Mouse (Mus musculus) midbrain, postnatal 0 days (tissue): ENCODE measurements around the gene Alad. TPM values are rescaled to one million over a fixed set of nuclear protein-coding genes. Genes with fewer than 3 reads are reported as not detected.

Source experiments
- ATAC-seq: fragments of 200-750 bp; cut with Nextera tagmentation; 2 replicates; pipeline ENCODE4 v1.8.0; 2017; ENCODE audit warnings: moderate number of reproducible peaks, mild to moderate bottlenecking, moderate TSS enrichment, moderate library complexity; ENCODE audit not compliant: low FRiP score
- DNase-seq: peaks from one replicate; pipeline ENCODE4 v3.0.0-alpha.2; 2015; ENCODE audit warnings: low spot score
- H3K27ac ChIP-seq: fragments of 300-500 bp; sonication (generic); 2 replicates; pipeline ENCODE4 v1.5.1; 2014; ENCODE audit warnings: low read depth, mild to moderate bottlenecking, low read length, mixed read lengths
- H3K27me3 ChIP-seq: fragments of 300-500 bp; sonication (generic); 2 replicates; pipeline ENCODE4 v1.6.1; 2014; ENCODE audit warnings: low read length, control low read depth, mixed read lengths; ENCODE audit not compliant: insufficient read depth
- H3K36me3 ChIP-seq: fragments of 300-500 bp; sonication (generic); 2 replicates; pipeline ENCODE4 v1.6.1; 2014; ENCODE audit warnings: low read length, control low read depth, mixed read lengths; ENCODE audit not compliant: insufficient read depth
- H3K4me1 ChIP-seq: fragments of 300-500 bp; sonication (generic); 2 replicates; pipeline ENCODE4 v1.6.1; 2014; ENCODE audit warnings: mild to moderate bottlenecking, control low read depth, antibody characterized with exemption, low read length, mixed read lengths; ENCODE audit not compliant: insufficient read depth
- H3K4me2 ChIP-seq: fragments of 300-500 bp; sonication (generic); 2 replicates; pipeline ENCODE4 v1.6.1; 2014; ENCODE audit warnings: low read depth, mild to moderate bottlenecking, low read length, mixed read lengths; ENCODE audit not compliant: poor library complexity, severe bottlenecking
- H3K4me3 ChIP-seq: fragments of 300-500 bp; sonication (generic); 2 replicates; pipeline ENCODE4 v1.5.1; 2014; ENCODE audit warnings: low read depth, mild to moderate bottlenecking, low read length, moderate library complexity
- H3K9ac ChIP-seq: fragments of 300-500 bp; sonication (generic); replicated peaks from 2 replicates; pipeline ENCODE4 v1.6.1; 2014; ENCODE audit warnings: mild to moderate bottlenecking, low read length, moderate library complexity, mixed read lengths; ENCODE audit not compliant: poor library complexity, severe bottlenecking
- H3K9me3 ChIP-seq: fragments of 300-500 bp; sonication (generic); 2 replicates; pipeline ENCODE4 v1.6.1; 2016; ENCODE audit warnings: low read length, control low read depth
- CTCF ChIP-seq: IDR thresholded peaks from 2 replicates; pipeline ENCODE4 v1.5.1; 2016; ENCODE audit warnings: antibody characterized with exemption, mild to moderate bottlenecking
- WGBS: fragments of 180-500 bp; shearing (Covaris S2); extraction: QIAGEN DNeasy Blood & Tissue Kit; methylation state at CpG from one replicate; pipeline ENCODE4 v1.1.7; 2014; 5-methylcytosine and 5-hydroxymethylcytosine counted together
- polyA plus RNA-seq: library from polyadenylated mRNA; unstranded; fragments of >200 nt; fragmentation: Nextera tagmentation; extraction: Ambion mirVana; gene quantifications from 2 replicates; pipeline ENCODE4 v1.2.1, GENCODE M21; 2015
- total RNA-seq: library from RNA; depleted of rRNA; stranded (reverse); fragments of >200 nt; gene quantifications from 2 replicates; pipeline ENCODE4 v1.2.3, GENCODE M21; 2014

The Alad gene
- total and polyA plus RNA-seq, 2 experiments from 2014 or later = 49.3 to 74.6 TPM

DNA sequence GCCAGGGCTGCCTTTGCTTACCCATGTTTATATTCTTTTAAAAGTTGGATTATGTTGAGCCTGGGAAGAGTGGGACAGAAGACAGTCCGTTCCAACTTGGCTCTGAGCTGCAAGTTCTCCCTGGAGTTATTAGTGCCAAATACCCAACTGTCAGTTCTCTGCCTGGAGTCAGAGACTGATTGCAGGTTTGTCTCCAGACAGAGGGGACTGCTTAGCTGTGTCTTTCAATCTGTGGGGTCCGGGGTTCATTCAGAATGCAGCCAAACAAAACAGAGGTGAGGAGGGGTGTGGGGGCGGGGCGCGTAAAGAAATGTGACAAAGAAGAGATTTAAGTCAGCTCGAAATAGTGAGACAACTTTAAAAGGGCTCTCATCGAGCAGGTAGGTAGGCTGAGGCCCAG is 18.2 kb downstream of the Alad start:
- no peaks in the 10 kb centered on the region for H3K9me3 ChIP-seq
- under 1% methylated on average over 7 of the region's 7 CpGs for WGBS
- no peak for TF ChIP-seq CTCF
- peaks cover 17% of the 10 kb centered on the region for H3K36me3 ChIP-seq
- H3K9ac ChIP-seq = peak overlapping the region; percentile 60
- ATAC-seq (peak; percentile 8; the same call in 1 of the 2 replicates), DNase-seq (no peak)
- H3K4me3 ChIP-seq = peak overlapping the region; percentile 68
- H3K4me1 ChIP-seq = peaks cover 6% of the 10 kb centered on the region; the same call in 1 of the 2 replicates
- peak overlapping the region; percentile 55 for H3K4me2 ChIP-seq
- peak overlapping the region; percentile 62 for H3K27ac ChIP-seq
- H3K27me3 ChIP-seq = no peaks in the 10 kb centered on the region

DNA sequence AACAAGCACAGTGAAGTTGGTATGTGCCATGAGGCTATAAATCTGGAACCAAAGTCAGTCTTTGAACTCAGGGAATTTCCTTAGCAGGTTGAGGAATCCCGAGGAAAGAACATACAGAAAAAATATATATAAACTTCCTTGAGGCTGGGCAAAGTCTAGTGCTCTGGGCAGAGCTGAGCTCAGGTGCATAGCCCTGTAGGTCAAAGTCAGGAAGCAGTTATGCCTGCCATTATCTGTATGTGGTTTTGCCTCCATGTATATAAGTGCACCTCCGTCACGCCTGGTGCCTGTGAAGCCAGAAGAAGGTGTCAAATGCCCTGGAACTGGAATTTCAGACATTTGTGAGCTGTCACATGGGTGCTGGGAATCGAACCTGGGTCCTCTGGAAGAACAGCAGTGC is 18.9 kb downstream of the Alad start:
- no peak for DNase-seq
- no peak for TF ChIP-seq CTCF
- H3K4me1 ChIP-seq = peaks cover 6% of the 10 kb centered on the region; the same call in 1 of the 2 replicates
- H3K9me3 ChIP-seq = no peaks in the 10 kb centered on the region
- 88% methylated on average over 4 of the region's 4 CpGs for WGBS
- H3K36me3 ChIP-seq = peaks cover 17% of the 10 kb centered on the region
- no peak overlapping the region for H3K9ac ChIP-seq
- no peak overlapping the region for H3K4me2 ChIP-seq
- H3K27me3 ChIP-seq = no peaks in the 10 kb centered on the region
- ATAC-seq = no peak
- no peak overlapping the region for H3K4me3 ChIP-seq
- no peak overlapping the region for H3K27ac ChIP-seq

DNA sequence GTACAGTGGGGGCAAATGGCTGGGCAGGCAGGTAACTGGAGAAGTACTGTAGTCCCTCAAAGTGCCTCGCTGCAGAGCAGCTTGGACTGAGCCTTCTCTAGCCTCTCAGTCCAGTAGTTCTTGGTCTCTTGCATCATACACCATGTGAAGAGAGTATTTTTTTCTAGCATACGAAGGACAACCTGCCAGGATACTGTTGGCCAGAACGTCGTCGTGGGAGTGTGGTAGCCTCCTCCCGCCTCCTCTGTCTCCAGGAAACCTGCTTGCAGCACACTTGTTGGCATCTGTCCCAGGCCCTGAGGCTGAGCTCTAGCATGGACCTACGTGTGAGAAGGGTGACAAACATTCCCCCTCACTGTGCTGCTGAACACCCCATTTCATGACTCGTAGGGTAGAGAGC is 22.9 kb downstream of the Alad start:
- WGBS = 52% methylated on average over 8 of the region's 8 CpGs
- DNase-seq (peak; percentile 67), ATAC-seq (no peak)
- H3K9me3 ChIP-seq = no peaks in the 10 kb centered on the region
- H3K4me1 ChIP-seq = peaks cover 6% of the 10 kb centered on the region; the same call in 1 of the 2 replicates
- no peaks in the 10 kb centered on the region for H3K27me3 ChIP-seq
- H3K4me2 ChIP-seq = no peak overlapping the region
- no peak for TF ChIP-seq CTCF
- peaks cover 17% of the 10 kb centered on the region for H3K36me3 ChIP-seq
- H3K4me3 ChIP-seq = no peak overlapping the region
- no peak overlapping the region for H3K9ac ChIP-seq
- no peak overlapping the region for H3K27ac ChIP-seq

DNA sequence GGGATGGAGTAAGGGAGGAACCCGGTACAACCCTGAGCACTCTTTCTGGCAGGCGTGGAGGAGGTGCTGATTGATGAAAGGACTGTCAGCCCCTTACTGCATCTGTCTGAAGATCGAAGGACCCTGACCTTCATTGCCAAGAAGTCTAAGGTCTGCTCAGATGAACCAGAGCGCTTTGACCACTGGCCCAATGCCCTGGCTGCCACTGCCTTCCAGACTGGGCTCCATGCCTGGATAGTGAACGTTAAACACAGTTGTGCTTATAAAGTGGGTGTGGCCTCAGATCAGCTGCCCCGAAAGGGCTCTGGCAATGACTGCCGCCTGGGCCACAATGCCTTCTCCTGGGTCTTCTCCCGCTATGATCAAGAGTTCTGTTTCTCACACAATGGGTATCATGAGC is 23.8 kb downstream of the Alad start:
- peaks cover 17% of the 10 kb centered on the region for H3K36me3 ChIP-seq
- no peak for TF ChIP-seq CTCF
- H3K4me3 ChIP-seq = no peak overlapping the region
- 0 out of 2 replicates have a peak, but pooled peaks cover under 1% of the 10 kb centered on the region for H3K4me1 ChIP-seq
- H3K4me2 ChIP-seq = no peak overlapping the region
- H3K9me3 ChIP-seq = no peaks in the 10 kb centered on the region
- no peak for ATAC-seq
- 77% methylated on average over 8 of the region's 8 CpGs for WGBS
- no peak overlapping the region for H3K27ac ChIP-seq
- DNase-seq = no peak
- H3K27me3 ChIP-seq = no peaks in the 10 kb centered on the region
- H3K9ac ChIP-seq = no peak overlapping the region

DNA sequence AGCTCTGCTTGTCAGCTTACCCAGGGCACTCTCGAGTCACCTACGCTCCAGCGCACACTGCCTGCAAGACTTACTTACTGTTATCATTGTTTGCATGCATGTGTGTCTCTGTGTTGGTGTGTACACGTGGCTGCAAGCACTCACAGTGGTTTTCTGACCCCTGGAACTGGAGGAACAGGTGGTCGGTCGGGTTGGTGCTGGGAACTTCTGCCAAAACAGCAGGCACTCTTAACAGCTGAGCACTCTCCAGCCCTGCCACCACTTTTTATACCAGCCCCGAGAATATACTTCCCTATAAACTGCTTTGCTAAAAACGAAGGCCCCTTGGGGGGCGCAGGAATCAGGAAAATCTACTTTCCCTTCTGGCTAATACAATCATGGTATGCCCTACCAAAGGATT is 25.5 kb downstream of the Alad start:
- peaks cover 14% of the 10 kb centered on the region; the same call in 1 of the 2 replicates for H3K36me3 ChIP-seq
- H3K9ac ChIP-seq = no peak overlapping the region
- no peak for ATAC-seq
- no peak for DNase-seq
- no peak overlapping the region for H3K4me2 ChIP-seq
- TF ChIP-seq CTCF = no peak
- WGBS = 64% methylated on average over 9 of the region's 9 CpGs
- H3K27me3 ChIP-seq = no peaks in the 10 kb centered on the region
- no peaks in the 10 kb centered on the region for H3K9me3 ChIP-seq
- H3K27ac ChIP-seq = no peak overlapping the region
- no peak overlapping the region for H3K4me3 ChIP-seq
- no peaks in the 10 kb centered on the region for H3K4me1 ChIP-seq

DNA sequence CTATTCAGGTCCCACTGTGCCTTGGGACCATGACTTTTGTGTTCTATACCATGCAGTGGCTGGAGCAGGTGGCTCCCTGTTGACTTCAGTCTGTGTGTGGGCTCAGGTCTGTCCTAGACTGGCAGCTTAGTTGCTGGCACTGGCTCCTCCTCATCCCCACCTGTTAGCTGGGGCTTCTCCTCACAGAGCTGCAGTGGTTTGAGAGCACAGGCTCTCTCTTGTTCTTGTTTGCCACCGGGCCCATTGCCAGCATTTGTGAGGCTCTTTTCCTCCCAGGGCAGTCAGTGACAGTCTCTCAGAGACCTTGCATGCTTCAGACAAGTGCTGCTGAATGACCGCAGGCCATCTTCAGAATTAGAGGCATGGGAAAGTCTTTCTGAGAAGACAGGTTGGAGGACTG is 27.0 kb downstream of the Alad start:
- Histone ChIP-seq H3K27ac (no peak overlapping the region), H3K9me3 (no peaks in the 10 kb centered on the region), H3K4me1 (no peaks in the 10 kb centered on the region), H3K4me3 (no peak overlapping the region), H3K4me2 (no peak overlapping the region), H3K36me3 (peaks cover 3% of the 10 kb centered on the region; the same call in 1 of the 2 replicates), H3K9ac (no peak overlapping the region), H3K27me3 (no peaks in the 10 kb centered on the region)
- no peak for DNase-seq
- WGBS = 85% methylated on average over 2 of the region's 2 CpGs
- ATAC-seq = no peak
- no peak for TF ChIP-seq CTCF
